Comparison of ENCODE assay signal across 1 mouse cellular context in the genomic region with DNA sequence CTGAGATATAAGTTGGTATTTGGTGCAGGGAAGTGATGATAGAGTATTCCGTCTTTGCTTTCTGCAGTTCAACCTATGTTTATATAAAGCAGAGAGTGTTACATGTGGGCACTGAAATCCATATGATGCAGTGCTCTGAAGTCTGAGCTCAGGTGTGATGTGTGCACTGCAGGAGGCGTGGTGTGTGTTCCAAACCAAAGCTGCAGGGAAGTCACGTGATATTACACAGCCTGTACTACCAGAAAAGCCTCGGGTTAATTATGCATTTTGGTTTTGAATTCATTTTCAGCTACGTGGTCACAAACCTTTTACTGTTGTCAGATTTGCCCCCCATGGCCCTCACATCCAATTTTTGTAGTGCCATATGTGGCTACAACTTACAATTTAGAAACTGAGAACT.
TF ChIP-seq lines count a peak whose summit lies in the region.

No protein-coding gene starts in this region.

TF ChIP-seq in CH12.LX, 34 proteins besides CTCF, POLR2A, EP300 and RAD21 (continued from another document):
- no peak for TF ChIP-seq KAT2A (IDR thresholded peaks at IDR 0.05; ENCODE audit: insufficient replicate concordance, low read length)
- TF ChIP-seq USF2 (conservative IDR thresholded peaks at IDR 0.05; ENCODE audit: low read depth, low read length) = peak; percentile 55
- TF ChIP-seq MEF2A (IDR thresholded peaks at IDR 0.05; ENCODE audit: borderline replicate concordance, low read depth, low read length) = no peak
- no peak for TF ChIP-seq NRF1 (IDR thresholded peaks at IDR 0.05; ENCODE audit: low read depth, low read length)
- TF ChIP-seq TBP (conservative IDR thresholded peaks at IDR 0.05; ENCODE audit: low read depth, low read length) = no peak
- no peak for TF ChIP-seq TCF12 (IDR thresholded peaks at IDR 0.05; ENCODE audit: low read depth, low read length)
